Mouse (Mus musculus): ENCODE data around the gene Xbp1.
"Not testable (repeated sequence)": the region's sequence is repeated elsewhere in the genome, so short reads cannot be mapped to it uniquely, and the experiment has no call there.

The Xbp1 gene

GRCm38 (mm10) chr11:5502351-5503051, 18.0 kb upstream of the Xbp1 start:
- no peak for DNase-seq

GRCm38 (mm10) chr11:5505856-5506575, 14.4 kb upstream of the Xbp1 start:
- peak; percentile 44 for DNase-seq

GRCm38 (mm10) chr11:5509215-5510098, 11.0 kb upstream of the Xbp1 start:
- no peak for DNase-seq

GRCm38 (mm10) chr11:5510099-5510391, 10.4 kb upstream of the Xbp1 start:
- no peak for DNase-seq

- not testable (repeated sequence) for DNase-seq
Measured at GRCm38 (mm10) chr11:5510686-5511085, 9.8 kb upstream of the Xbp1 start.

GRCm38 (mm10) chr11:5512099-5512725, 8.2 kb upstream of the Xbp1 start:
- no peak for DNase-seq

GRCm38 (mm10) chr11:5512961-5513360, 7.5 kb upstream of the Xbp1 start:
- no peak for DNase-seq

- no peak for DNase-seq
Measured at GRCm38 (mm10) chr11:5514091-5514490, 6.4 kb upstream of the Xbp1 start.

- DNase-seq: no peak
Measured at GRCm38 (mm10) chr11:5515196-5515595, 5.3 kb upstream of the Xbp1 start.

GRCm38 (mm10) chr11:5515655-5516054, 4.8 kb upstream of the Xbp1 start:
- DNase-seq: no peak

GRCm38 (mm10) chr11:5516151-5516550, 4.3 kb upstream of the Xbp1 start:
- no peak for DNase-seq

- DNase-seq: no peak
Measured at GRCm38 (mm10) chr11:5516617-5517016, 3.8 kb upstream of the Xbp1 start.

GRCm38 (mm10) chr11:5517346-5517745, 3.1 kb upstream of the Xbp1 start:
- no peak for DNase-seq

- DNase-seq: no peak
Measured at GRCm38 (mm10) chr11:5519681-5520080, 778 bp upstream of the Xbp1 start.

GRCm38 (mm10) chr11:5521266-5521515, 732 bp downstream of the Xbp1 start:
- DNase-seq: no peak

GRCm38 (mm10) chr11:5521516-5522291, 1.2 kb downstream of the Xbp1 start:
- DNase-seq: peak; percentile 83

GRCm38 (mm10) chr11:5522798-5523415, 2.4 kb downstream of the Xbp1 start:
- DNase-seq: no peak

- DNase-seq: no peak
Measured at GRCm38 (mm10) chr11:5525418-5525817, 5.0 kb downstream of the Xbp1 start.

- DNase-seq: no peak
Measured at GRCm38 (mm10) chr11:5526573-5527439, 6.3 kb downstream of the Xbp1 start.

GRCm38 (mm10) chr11:5527865-5528523, 7.5 kb downstream of the Xbp1 start:
- no peak for DNase-seq

GRCm38 (mm10) chr11:5528841-5529240, 8.4 kb downstream of the Xbp1 start:
- no peak for DNase-seq

All from embryo, embryonic 11 days (tissue).